Mouse (Mus musculus): Measurements from ENCODE around the gene Frmd4b.

DNA sequence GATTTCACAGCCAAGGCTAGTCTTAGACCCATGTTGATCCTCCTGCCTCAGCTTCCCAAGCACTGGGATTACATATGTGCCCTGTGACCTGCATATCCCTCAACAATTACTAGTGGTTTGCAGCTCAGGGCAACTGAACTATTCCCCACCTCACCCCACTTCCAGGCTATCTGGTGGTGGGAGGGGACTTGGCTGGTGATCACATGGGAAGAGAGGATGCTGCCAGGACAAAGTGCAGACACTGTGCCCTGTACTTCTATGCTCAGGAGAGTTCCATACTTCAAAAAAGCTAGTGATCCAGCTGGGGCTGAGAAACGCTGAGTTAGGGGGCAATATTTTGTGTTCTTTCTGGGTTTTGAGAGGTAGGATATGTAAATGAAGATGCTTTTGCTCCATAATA, 300.6 kb downstream of the Frmd4b start:
- TF ChIP-seq MAFK (IDR thresholded peaks at IDR 0.05; ENCODE audit: insufficient read depth, low read depth, low read length) (no peak), HCFC1 (IDR thresholded peaks at IDR 0.05; ENCODE audit: borderline replicate concordance, insufficient read depth, low read length) (no peak), ZNF384 (IDR thresholded peaks at IDR 0.05; ENCODE audit: low read depth, low read length) (no peak)
